Mouse (Mus musculus) forebrain, embryonic 13.5 days (tissue): Measurements from ENCODE around the gene Cfd. TPM values are rescaled to one million over a fixed set of nuclear protein-coding genes. Genes with fewer than 3 reads are reported as not detected.

ENCODE experiments used
- microRNA-seq: library from miRNA; unstranded; fragments of <30 nt; microRNA quantifications from one replicate; pipeline ENCODE4, GENCODE M21; 2016
- polyA plus RNA-seq: library from polyadenylated mRNA; unstranded; fragments of >200 nt; fragmentation: Nextera tagmentation; extraction: Ambion mirVana; gene quantifications from 2 replicates; pipeline ENCODE4 v1.2.1, GENCODE M21; 2015

Cfd gene
- polyA plus RNA-seq, 1 experiment from 2014 or later = not detected

Small RNA genes within 50 kb of the gene (microRNA-seq; reads per million reads assigned to microRNA genes)
- not detected for gene Mir6910

Other genes with a start within 250 kb of the Cfd start
- gene Odf3l2, start 245.1 kb upstream of the Cfd start, polyA plus RNA-seq = 0.13 TPM in 1 of 2 replicates, not detected in the other
- 0.31 and 0.43 TPM in 2 replicates for gene Madcam1, start 226.3 kb upstream of the Cfd start, polyA plus RNA-seq
- 67.8 and 73.0 TPM in 2 replicates for gene Tpgs1, start 221.5 kb upstream of the Cfd start, polyA plus RNA-seq
- gene Cdc34, start 208.7 kb upstream of the Cfd start, polyA plus RNA-seq = 101 and 109 TPM in 2 replicates
- gene Gzmm, start 201.8 kb upstream of the Cfd start, polyA plus RNA-seq = 1.3 and 1.4 TPM in 2 replicates
- 489 and 502 TPM in 2 replicates for gene Bsg, start 186.4 kb upstream of the Cfd start, polyA plus RNA-seq
- 0.06 and 0.10 TPM in 2 replicates for gene Hcn2, start 174.2 kb upstream of the Cfd start, polyA plus RNA-seq
- gene Polrmt, start 144.3 kb upstream of the Cfd start, polyA plus RNA-seq = 39.1 and 43.8 TPM in 2 replicates
- 0.48 and 0.71 TPM in 2 replicates for gene Fgf22, start 135.8 kb upstream of the Cfd start, polyA plus RNA-seq
- gene Rnf126, start 123.9 kb upstream of the Cfd start, polyA plus RNA-seq = 70.9 and 74.8 TPM in 2 replicates
- 0.40 and 0.62 TPM in 2 replicates for gene Fstl3, start 113.6 kb upstream of the Cfd start, polyA plus RNA-seq
- 0.09 and 0.13 TPM in 2 replicates for gene Prss57, start 99.9 kb upstream of the Cfd start, polyA plus RNA-seq
- 214 and 234 TPM in 2 replicates for gene Palm, start 97.3 kb upstream of the Cfd start, polyA plus RNA-seq
- 0.71 and 1.1 TPM in 2 replicates for gene Misp, start 69.9 kb upstream of the Cfd start, polyA plus RNA-seq
- 148 and 171 TPM in 2 replicates for gene Ptbp1, start 36.4 kb upstream of the Cfd start, polyA plus RNA-seq
- gene Prtn3, start 16.4 kb upstream of the Cfd start, polyA plus RNA-seq = 12.8 and 15.9 TPM in 2 replicates
- 290 and 308 TPM in 2 replicates for gene Plppr3, start 16.2 kb upstream of the Cfd start, polyA plus RNA-seq
- gene Elane, start 4.6 kb upstream of the Cfd start, polyA plus RNA-seq = 0.24 TPM in 1 of 2 replicates, not detected in the other
- gene Med16, start 18.1 kb downstream of the Cfd start, polyA plus RNA-seq = 49.0 and 59.0 TPM in 2 replicates
- gene Gm26602, start 20.0 kb downstream of the Cfd start, polyA plus RNA-seq = 33.6 TPM in 1 of 2 replicates, not detected in the other
- 1.0 and 1.3 TPM in 2 replicates for gene Kiss1r, start 26.1 kb downstream of the Cfd start, polyA plus RNA-seq
- gene R3hdm4, start 30.4 kb downstream of the Cfd start, polyA plus RNA-seq = 200 and 217 TPM in 2 replicates
- gene Arid3a, start 36.2 kb downstream of the Cfd start, polyA plus RNA-seq = 2.5 and 3.6 TPM in 2 replicates
- 80.2 and 94.8 TPM in 2 replicates for gene Wdr18, start 69.3 kb downstream of the Cfd start, polyA plus RNA-seq
- gene Grin3b, start 79.9 kb downstream of the Cfd start, polyA plus RNA-seq = 0.38 and 0.57 TPM in 2 replicates
- gene Tmem259, start 93.5 kb downstream of the Cfd start, polyA plus RNA-seq = 11.2 and 12.0 TPM in 2 replicates
- 30.0 and 32.2 TPM in 2 replicates for gene Cnn2, start 97.7 kb downstream of the Cfd start, polyA plus RNA-seq
- 3.1 and 3.9 TPM in 2 replicates for gene Abca7, start 105.6 kb downstream of the Cfd start, polyA plus RNA-seq
- gene Arhgap45, start 125.8 kb downstream of the Cfd start, polyA plus RNA-seq = 1.2 and 1.3 TPM in 2 replicates
- 193 and 199 TPM in 2 replicates for gene Polr2e, start 148.9 kb downstream of the Cfd start, polyA plus RNA-seq
- gene Gpx4, start 156.3 kb downstream of the Cfd start, polyA plus RNA-seq = 487 and 489 TPM in 2 replicates
- gene Sbno2, start 214.7 kb downstream of the Cfd start, polyA plus RNA-seq = 11.6 and 13.6 TPM in 2 replicates
- 20.7 and 21.6 TPM in 2 replicates for gene Stk11, start 224.9 kb downstream of the Cfd start, polyA plus RNA-seq
- 454 and 459 TPM in 2 replicates for gene Atp5d, start 247.8 kb downstream of the Cfd start, polyA plus RNA-seq
- gene Cbarp, start 250.0 kb downstream of the Cfd start, polyA plus RNA-seq = 21.2 and 26.8 TPM in 2 replicates